Mouse (Mus musculus): ENCODE data around the gene Clnk. TPM values are rescaled to one million over a fixed set of nuclear protein-coding genes. Genes with fewer than 3 reads are reported as not detected.

Clnk gene
- total and polyA plus RNA-seq, 3 experiments: not detected

DNA sequence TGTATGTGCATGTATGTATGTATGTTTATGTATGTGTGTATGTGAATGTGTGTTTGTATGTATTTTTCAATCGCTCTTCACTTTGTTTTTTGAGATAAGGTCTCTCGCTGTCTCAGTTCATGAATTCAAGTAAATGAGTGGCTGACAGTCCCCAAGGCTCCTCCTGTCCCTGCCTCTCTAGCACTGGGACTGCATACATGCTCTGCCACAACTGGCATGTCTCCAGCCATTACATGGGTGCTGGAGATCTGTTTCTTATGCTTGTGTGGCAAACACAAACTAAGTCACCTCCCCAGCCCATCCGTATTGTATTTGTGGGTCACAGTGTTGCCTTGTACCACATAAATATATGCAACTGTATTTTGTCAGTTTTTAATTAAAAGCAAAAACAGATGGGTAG, 3.7 kb downstream of the Clnk start:
- DNase-seq (ENCODE audit: low read depth, low spot score): no peak
- Histone ChIP-seq H3K79me2 (ENCODE audit: control insufficient read depth, insufficient read depth, low read length, poor library complexity) (no peaks in the 10 kb centered on the region), H3K36me3 (ENCODE audit: control insufficient read depth in 1 of 2, insufficient read depth in 2 of 2, low read length in 2 of 2) (no peaks in the 10 kb centered on the region), H3K4me3 (ENCODE audit: control insufficient read depth in 1 of 2, insufficient read depth in 1 of 2, low read depth in 2 of 2, low read length in 2 of 2) (no peak overlapping the region), H3K4me1 (ENCODE audit: control insufficient read depth in 1 of 2, insufficient read depth in 2 of 2, low read length in 2 of 2) (no peaks in the 10 kb centered on the region), H3K27me3 (ENCODE audit: control insufficient read depth in 1 of 2, insufficient read depth in 2 of 2, low read length in 2 of 2) (no peaks in the 10 kb centered on the region), H3K9me3 (replicated peaks; ENCODE audit: insufficient read depth, low read length) (no peaks in the 10 kb centered on the region), H3K9ac (ENCODE audit: control insufficient read depth, low read depth, low read length, poor library complexity, severe bottlenecking) (no peak overlapping the region), H3K27ac (ENCODE audit: control insufficient read depth, low read depth, low read length) (no peak overlapping the region)
- TF ChIP-seq GATA1 (IDR thresholded peaks at IDR 0.05; ENCODE audit: low read depth, low read length): no peak
- TF ChIP-seq MAFK (IDR thresholded peaks at IDR 0.05; ENCODE audit: borderline replicate concordance, low read depth, low read length): no peak
- TF ChIP-seq SIN3A (IDR thresholded peaks at IDR 0.05; ENCODE audit: low read length): no peak
- TF ChIP-seq MYB (IDR thresholded peaks at IDR 0.05; ENCODE audit: low read depth, low read length): no peak
- no peak for TF ChIP-seq MAX (IDR thresholded peaks at IDR 0.05; ENCODE audit: low read length)
- TF ChIP-seq POLR2AphosphoS5 (IDR thresholded peaks at IDR 0.05; ENCODE audit: borderline replicate concordance, low read depth, low read length): no peak

GRCm38 (mm10) chr5:38871591-38871990, 5.0 kb downstream of the Clnk start:
- no peaks in the 10 kb centered on the region for H3K36me3 ChIP-seq (ENCODE audit: control insufficient read depth in 1 of 2, insufficient read depth in 2 of 2, low read length in 2 of 2)
- no peak overlapping the region for H3K9ac ChIP-seq (ENCODE audit: control insufficient read depth, low read depth, low read length, poor library complexity, severe bottlenecking)
- H3K9me3 ChIP-seq (replicated peaks; ENCODE audit: insufficient read depth, low read length): no peaks in the 10 kb centered on the region
- TF ChIP-seq SMC3 (IDR thresholded peaks at IDR 0.05; ENCODE audit: low read depth, low read length): no peak
- no peak for TF ChIP-seq RCOR1 (IDR thresholded peaks at IDR 0.05; ENCODE audit: low read depth, low read length)
- TF ChIP-seq USF2 (IDR thresholded peaks at IDR 0.05; ENCODE audit: borderline replicate concordance in 1 of 2, insufficient read depth in 1 of 2, low read depth in 1 of 2, low read length in 2 of 2): no peak
- no peak for TF ChIP-seq ZC3H11A (IDR thresholded peaks at IDR 0.05; ENCODE audit: low read depth, low read length)
- no peak for TF ChIP-seq CTCF (IDR thresholded peaks at IDR 0.05 in 2 of 3, conservative IDR thresholded peaks at IDR 0.05 in 1 of 3; ENCODE audit: control insufficient read depth in 1 of 3, insufficient read depth in 1 of 3, low read depth in 2 of 3, low read length in 3 of 3, poor library complexity in 1 of 3, severe bottlenecking in 1 of 3)
- TF ChIP-seq HCFC1 (IDR thresholded peaks at IDR 0.05; ENCODE audit: low read depth, low read length): no peak
- TF ChIP-seq GABPA (IDR thresholded peaks at IDR 0.05; ENCODE audit: low read depth, low read length): no peak
- TF ChIP-seq ZKSCAN1 (IDR thresholded peaks at IDR 0.05; ENCODE audit: low read depth, low read length): no peak
- no peak for TF ChIP-seq BHLHE40 (IDR thresholded peaks at IDR 0.05; ENCODE audit: borderline replicate concordance, low read depth, low read length)
- TF ChIP-seq CHD1 (IDR thresholded peaks at IDR 0.05; ENCODE audit: low read depth, low read length): no peak
- TF ChIP-seq EP300 (IDR thresholded peaks at IDR 0.05; ENCODE audit: low read depth in 1 of 2, low read length in 2 of 2): no peak
- no peak for TF ChIP-seq POLR2A (IDR thresholded peaks at IDR 0.05; ENCODE audit: control insufficient read depth in 1 of 2, insufficient read depth in 1 of 2, low read depth in 1 of 2, low read length in 2 of 2, poor library complexity in 1 of 2)
- TF ChIP-seq GATA1 (IDR thresholded peaks at IDR 0.05; ENCODE audit: low read depth, low read length): no peak
- no peak for TF ChIP-seq MAZ (IDR thresholded peaks at IDR 0.05; ENCODE audit: low read depth, low read length)
- no peaks in the 10 kb centered on the region for H3K4me1 ChIP-seq (ENCODE audit: control insufficient read depth in 1 of 2, insufficient read depth in 2 of 2, low read length in 2 of 2)
- no peak overlapping the region for H3K27ac ChIP-seq (ENCODE audit: control insufficient read depth, low read depth, low read length)
- no peak overlapping the region for H3K4me3 ChIP-seq (ENCODE audit: control insufficient read depth in 1 of 2, insufficient read depth in 1 of 2, low read depth in 2 of 2, low read length in 2 of 2)
- no peaks in the 10 kb centered on the region for H3K27me3 ChIP-seq (ENCODE audit: control insufficient read depth in 1 of 2, insufficient read depth in 2 of 2, low read length in 2 of 2)
- DNase-seq (ENCODE audit: low read depth, low spot score): no peak
- no peaks in the 10 kb centered on the region for H3K79me2 ChIP-seq (ENCODE audit: control insufficient read depth, insufficient read depth, low read length, poor library complexity)

Data from MEL (cell line).